Mouse (Mus musculus) induced T-regulatory cell, adult 2 months (primary cell): ENCODE results near the gene Six2.
A peak's percentile ranks its signal among the peaks of the same experiment; 100 is the strongest.

Source experiments
- DNase-seq: peaks from one replicate; pipeline ENCODE4 v3.0.0-alpha.2; 2012; ENCODE audit warnings: low read depth

The Six2 gene

DNA sequence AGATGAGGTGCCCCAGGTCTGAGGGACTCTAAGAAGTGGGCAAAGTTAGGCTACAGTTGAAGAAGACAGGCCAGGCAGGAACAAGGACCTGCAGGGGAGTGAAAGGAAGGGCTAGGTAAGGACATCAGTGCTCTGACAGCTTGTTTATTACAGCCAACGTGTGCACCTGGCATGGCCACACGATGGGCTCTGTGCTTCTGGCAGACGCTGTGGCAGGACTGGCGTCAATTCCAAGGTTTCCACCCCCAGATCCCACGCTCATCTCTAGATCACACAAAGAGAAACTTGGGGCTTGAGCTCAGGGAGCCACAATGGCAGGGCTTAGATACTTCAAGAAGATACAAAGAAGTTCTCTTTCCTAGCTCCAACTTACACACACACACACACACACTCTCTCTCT is 26.6 kb downstream of the Six2 start:
- DNase-seq: no peak

DNA sequence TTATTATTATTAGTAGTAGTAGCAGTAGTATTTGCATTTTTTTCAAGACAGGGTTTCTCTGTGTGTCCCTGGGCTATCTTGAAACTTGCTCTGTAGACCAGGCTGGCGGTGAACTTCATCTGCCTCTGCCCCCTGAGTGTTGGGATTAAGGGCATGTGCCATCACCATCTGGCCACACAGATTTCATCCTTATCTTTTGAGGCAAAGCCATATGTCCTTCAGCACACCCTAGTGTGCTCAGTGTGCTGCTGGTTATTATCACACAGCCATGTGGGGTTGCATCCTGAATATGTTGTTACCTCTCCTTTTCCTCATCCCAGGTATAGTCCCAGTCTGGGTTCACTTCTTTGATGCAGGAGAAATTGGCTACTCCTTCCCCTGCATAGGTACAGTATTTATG is 28.1 kb downstream of the Six2 start:
- DNase-seq: no peak

GRCm38 (mm10) chr17:85645718-85646665 is 42.1 kb downstream of the Six2 start:
- DNase-seq: peak; percentile 13

- DNase-seq: no peak
Observed at GRCm38 (mm10) chr17:85645312-85645711, 42.8 kb downstream of the Six2 start.

GRCm38 (mm10) chr17:85637876-85638275 is 50.2 kb downstream of the Six2 start:
- no peak for DNase-seq
